Mouse (Mus musculus): ENCODE data around the gene Gm29106. TPM values are rescaled to one million over a fixed set of nuclear protein-coding genes. Genes with fewer than 3 reads are reported as not detected.
"Not testable (repeated sequence)": the region's sequence is repeated elsewhere in the genome, so short reads cannot be mapped to it uniquely, and the experiment has no call there.

Gene Gm29106
- total RNA-seq (2021), result not detected
- long read RNA-seq, experiment 1, result 0 reads
- long read RNA-seq, experiment 2, result 0 reads

DNA sequence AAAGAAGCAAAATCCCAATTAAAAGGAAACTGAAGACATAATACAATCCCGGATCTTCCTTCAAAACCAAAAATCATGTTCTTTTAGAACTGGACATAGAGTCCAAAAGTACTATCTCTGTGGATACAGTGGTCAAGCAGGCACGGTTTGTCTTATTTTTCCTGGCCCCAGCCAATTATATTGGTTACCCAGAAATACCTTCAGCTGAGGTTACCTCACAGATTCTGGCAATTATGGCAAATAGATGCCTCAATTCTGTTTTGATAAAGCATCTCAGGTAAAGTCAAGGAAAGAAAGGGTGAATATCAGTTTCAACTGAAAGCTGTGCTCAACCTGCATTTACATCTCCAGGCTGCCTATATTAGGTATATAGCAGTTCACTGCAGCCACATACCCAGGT, at the start of gene Gm29106:
TSS of gene Gm29106 (plus strand) at position 301 of the 400 bp plus-strand sequence.
- intact Hi-C loops (cut with DNase I); H3K4me3 ChIP-seq: not testable (repeated sequence)

DNA sequence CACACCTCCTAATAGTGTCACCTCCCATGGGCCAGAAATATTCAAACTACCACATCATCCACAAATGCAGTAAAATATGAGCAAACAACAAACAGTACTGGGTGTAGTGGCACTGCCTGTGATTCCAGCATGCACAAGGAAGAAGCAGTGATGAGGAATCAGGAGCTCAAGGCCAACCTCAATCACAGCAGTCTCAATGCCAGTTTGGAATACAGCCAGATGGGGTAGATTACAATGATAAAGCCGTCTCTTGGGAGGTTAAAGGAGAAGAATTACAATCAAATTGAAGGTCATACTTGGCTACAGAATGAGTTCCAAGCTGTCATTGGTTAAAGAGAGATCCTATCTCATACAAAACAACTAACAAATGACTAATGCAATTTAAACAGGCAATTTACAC, 52.2 kb downstream of the Gm29106 start:
- DNase-seq, result no peak
- no peak overlapping the region for H3K4me3 ChIP-seq
- no peak for TF ChIP-seq CTCF (IDR thresholded peaks at IDR 0.05)
- H3K27ac ChIP-seq, result no peak overlapping the region
- intact Hi-C loops (cut with DNase I), result no loop called here

More for the DNA sequence above, at the start of gene Gm29106:
- not testable (repeated sequence) for DNase-seq, H3K27ac ChIP-seq

DNA sequence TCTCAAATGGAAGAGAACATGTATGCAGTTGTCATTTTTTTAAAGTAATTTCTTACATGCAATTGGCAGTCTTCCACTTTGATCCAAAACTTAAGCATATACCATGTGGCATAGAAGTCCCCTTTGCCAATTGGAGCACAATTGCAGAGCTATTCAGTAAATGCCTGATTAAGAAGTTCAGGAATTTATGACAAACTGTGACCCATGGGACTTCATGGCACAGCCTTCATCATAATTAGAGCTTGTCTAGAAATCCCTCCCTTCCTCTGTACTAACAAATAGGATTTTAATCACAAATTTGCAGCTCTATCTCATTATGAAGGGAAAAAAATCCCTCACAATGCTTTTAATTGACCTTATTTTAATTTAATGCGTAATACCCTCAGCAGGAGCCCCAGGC, 59.7 kb downstream of the Gm29106 start:
- TF ChIP-seq CTCF (IDR thresholded peaks at IDR 0.05), result no peak
- H3K4me3 ChIP-seq, result no peak overlapping the region
- intact Hi-C loops (cut with DNase I), result no loop called here

More for the DNA sequence above, 59.7 kb downstream of the Gm29106 start:
- DNase-seq, result no peak
- no peak overlapping the region for H3K27ac ChIP-seq

Other genes starting within 250 kb of the Gm29106 start
- gene Gm28168, start 248.5 kb upstream of the Gm29106 start, total RNA-seq (2021), result not detected
- not detected for gene Gm7145, start 210.6 kb upstream of the Gm29106 start, total RNA-seq (2021)
- gene Tsn, start 135.2 kb downstream of the Gm29106 start, total RNA-seq (2021), result 10 to 100 TPM; 49.4 TPM
- gene Nifk, start 145.3 kb downstream of the Gm29106 start, total RNA-seq (2021), result 10 to 100 TPM; 16.1 to 21.3 TPM
- gene Clasp1, start 212.5 kb downstream of the Gm29106 start, total RNA-seq (2021), result 10 to 100 TPM; 45.9 to 50.5 TPM

Measured in gastrocnemius, adult 2 months (tissue).